Mouse (Mus musculus) intestine, embryonic 15.5 days (tissue): ENCODE measurements at regions not wholly inside any gene's neighbourhood (a gene's known extent, or its start where the extent isn't known, plus 50 kb on each side); places are given as distances from the start of the nearest gene placed in this dataset.
"Not testable (repeated sequence)": the region's sequence is repeated elsewhere in the genome, so short reads cannot be mapped to it uniquely, and the experiment has no call there.

Experiments
- ATAC-seq: fragments of 200-750 bp; cut with Nextera tagmentation; 2 replicates; pipeline ENCODE4 v1.8.0; 2017; ENCODE audit warnings: moderate TSS enrichment, moderate library complexity
- H3K27ac ChIP-seq: fragments of 300-500 bp; sonication (generic); 2 replicates; pipeline ENCODE4 v1.5.1; 2015; ENCODE audit warnings: mild to moderate bottlenecking, inconsistent platforms
- H3K27me3 ChIP-seq: fragments of 300-500 bp; sonication (generic); replicated peaks from 2 replicates; pipeline ENCODE4 v1.6.1; 2015; ENCODE audit warnings: inconsistent platforms
- H3K36me3 ChIP-seq: fragments of 300-500 bp; sonication (generic); 2 replicates; pipeline ENCODE4 v1.6.1; 2015; ENCODE audit warnings: inconsistent platforms
- H3K4me1 ChIP-seq: fragments of 300-500 bp; sonication (generic); replicated peaks from 2 replicates; pipeline ENCODE4 v1.6.1; 2015; ENCODE audit warnings: inconsistent platforms
- H3K4me2 ChIP-seq: fragments of 300-500 bp; sonication (generic); replicated peaks from 2 replicates; pipeline ENCODE4 v1.6.1; 2015; ENCODE audit warnings: mild to moderate bottlenecking, inconsistent platforms
- H3K4me3 ChIP-seq: fragments of 300-500 bp; sonication (generic); replicated peaks from 2 replicates; pipeline ENCODE4 v1.5.1; 2015; ENCODE audit warnings: inconsistent platforms
- H3K9ac ChIP-seq: fragments of 300-500 bp; sonication (generic); 2 replicates; pipeline ENCODE4 v1.6.1; 2015; ENCODE audit warnings: inconsistent platforms
- H3K9me3 ChIP-seq: fragments of 300-500 bp; sonication (generic); 2 replicates; pipeline ENCODE4 v1.6.1; 2016; ENCODE audit warnings: inconsistent platforms
- WGBS: fragments of 180-500 bp; shearing (Covaris S2); methylation state at CpG from one replicate; pipeline ENCODE4 v1.1.7; 2015; 5-methylcytosine and 5-hydroxymethylcytosine counted together

DNA sequence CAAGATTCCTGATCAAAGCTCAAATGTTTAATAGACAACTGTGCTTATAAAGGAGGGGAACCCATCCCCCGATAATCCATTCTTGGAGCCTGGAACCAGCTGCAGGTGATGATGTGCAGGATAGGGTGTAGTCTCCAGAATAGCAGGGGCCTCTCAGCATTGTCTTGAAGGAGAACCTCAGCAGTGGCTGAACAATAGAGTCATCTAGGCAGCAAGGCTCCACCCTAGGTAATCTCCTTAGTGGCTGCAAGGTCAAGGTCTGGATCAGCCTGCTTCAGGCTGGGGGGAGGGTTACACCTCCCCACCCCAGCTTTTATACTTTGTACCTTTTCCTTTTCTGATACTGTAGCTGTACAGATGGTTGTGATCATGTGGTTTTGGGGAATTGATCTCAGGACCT is 116.8 kb upstream of the Mettl4 start:
- Histone ChIP-seq H3K9ac (no peak overlapping the region), H3K36me3 (no peaks in the 10 kb centered on the region), H3K9me3 (no peaks in the 10 kb centered on the region)

DNA sequence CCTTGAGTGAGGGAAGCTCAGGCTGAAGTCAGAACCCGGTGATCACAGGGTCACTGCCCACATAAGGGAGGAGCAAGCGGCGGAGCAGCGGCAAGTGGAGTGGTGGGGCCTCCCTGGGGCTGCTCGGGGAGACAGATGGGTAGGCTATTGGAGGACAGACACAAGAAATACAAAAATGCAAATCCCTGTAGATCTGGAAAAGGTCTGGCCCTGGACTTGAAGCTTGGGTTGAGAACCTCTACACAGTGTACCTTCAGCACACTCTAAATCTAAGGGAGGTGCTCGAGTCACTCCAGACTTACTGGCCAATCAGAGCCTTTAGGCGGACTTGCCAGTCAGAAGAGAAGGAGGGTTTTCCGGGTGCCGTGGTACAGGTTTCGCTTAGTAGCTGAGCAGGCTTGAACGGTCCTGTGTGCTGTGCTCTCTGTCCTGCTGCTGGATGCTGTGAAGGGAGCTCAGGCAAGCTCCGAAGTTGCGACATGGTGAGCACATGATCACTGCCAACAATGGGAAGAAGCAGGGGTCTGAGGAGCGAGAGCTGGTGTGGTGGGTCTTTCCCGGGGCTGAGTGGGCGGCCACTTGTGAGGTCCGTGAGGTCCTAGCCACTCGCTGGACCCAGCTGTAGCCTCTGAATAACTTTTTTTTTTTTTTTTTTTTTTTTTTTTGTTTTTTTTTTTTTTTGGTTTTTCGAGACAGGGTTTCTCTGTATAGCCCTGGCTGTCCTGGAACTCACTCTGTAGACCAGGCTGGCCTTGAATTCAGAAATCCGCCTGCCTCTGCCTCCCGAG is 114.9 kb upstream of the Mettl4 start:
- peak overlapping the region; percentile 49 for H3K9ac ChIP-seq
- peak; percentile 99 for ATAC-seq
- H3K27me3 ChIP-seq, H3K4me1 ChIP-seq, H3K9me3 ChIP-seq, H3K36me3 ChIP-seq: not testable (repeated sequence)
- H3K27ac ChIP-seq, result peak overlapping the region; percentile 72
- 8% methylated on average over 20 of the region's 21 CpGs for WGBS
- H3K4me2 ChIP-seq, result peak overlapping the region; percentile 64
- H3K4me3 ChIP-seq, result peak overlapping the region; percentile 52

More for the DNA sequence above, 116.8 kb upstream of the Mettl4 start:
- no peak overlapping the region for H3K4me3 ChIP-seq
- H3K27ac ChIP-seq, result no peak overlapping the region
- H3K4me1 ChIP-seq, result no peaks in the 10 kb centered on the region
- ATAC-seq, result no peak
- H3K27me3 ChIP-seq, result no peaks in the 10 kb centered on the region
- H3K4me2 ChIP-seq, result no peak overlapping the region
- WGBS, result 95% methylated on average over 1 of the region's 1 CpGs

DNA sequence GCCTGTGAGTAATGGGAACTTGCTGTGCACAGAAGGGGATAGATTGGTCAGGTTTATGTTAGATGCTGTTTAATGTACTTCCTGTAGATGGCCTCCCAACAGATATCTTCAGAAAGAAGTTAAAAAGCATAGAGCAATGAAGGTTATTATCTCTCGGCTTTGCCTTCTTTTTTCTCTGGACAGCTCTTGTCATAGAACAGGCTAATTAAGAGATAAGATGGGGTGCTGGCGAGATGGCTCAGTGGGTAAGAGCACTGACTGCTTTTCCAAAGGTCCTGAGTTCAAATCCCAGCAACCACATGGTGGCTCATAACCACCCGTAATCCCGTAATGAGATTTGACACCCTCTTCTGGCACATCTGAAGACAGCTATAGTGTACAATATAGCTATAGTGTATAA is 104.9 kb upstream of the Mettl4 start:
- H3K36me3 ChIP-seq, H3K9ac ChIP-seq, H3K4me2 ChIP-seq, H3K27ac ChIP-seq, H3K4me3 ChIP-seq, H3K9me3 ChIP-seq, H3K4me1 ChIP-seq, ATAC-seq, H3K27me3 ChIP-seq: not testable (repeated sequence)
- WGBS, result 88% methylated on average over 4 of the region's 4 CpGs

DNA sequence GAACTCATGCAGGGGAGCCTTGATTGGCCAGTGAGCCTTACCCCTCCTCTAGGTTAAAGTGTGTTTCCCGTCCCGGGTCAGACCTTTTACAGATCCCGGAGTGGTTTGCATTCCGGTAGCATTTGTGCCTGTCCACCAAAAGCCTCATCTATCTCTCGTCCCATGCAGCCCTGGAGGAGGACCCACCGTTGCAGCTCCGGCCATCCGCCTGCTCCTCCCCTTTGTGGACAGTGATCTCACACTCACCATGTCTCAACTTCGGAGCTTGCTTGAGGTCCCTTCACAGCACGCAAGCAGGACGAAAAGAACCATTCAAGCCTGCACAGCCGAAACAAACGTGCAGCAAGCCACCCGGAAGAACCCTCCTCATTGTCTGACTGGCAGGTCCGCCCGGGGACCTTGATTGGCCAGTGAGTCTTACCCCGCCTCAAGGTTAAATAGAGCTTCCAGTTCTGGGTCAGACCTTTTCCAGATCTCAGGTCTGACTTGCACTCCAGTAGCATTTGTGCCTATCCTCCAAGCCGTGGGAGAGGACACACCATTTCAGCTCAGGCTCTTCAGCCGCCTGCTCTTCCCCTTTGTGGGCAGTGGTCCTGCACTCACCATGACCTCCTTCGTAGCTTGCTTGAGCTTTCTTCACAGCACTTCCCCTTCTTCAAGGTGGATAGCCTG is 84.8 kb upstream of the Mettl4 start:
- Histone ChIP-seq H3K27ac (peak overlapping the region; percentile 91), H3K9me3 (no peaks in the 10 kb centered on the region), H3K4me1 (no peaks in the 10 kb centered on the region; the same call in 1 of the 2 replicates), H3K4me2 (peak overlapping the region; percentile 78), H3K9ac (peak overlapping the region; percentile 70), H3K27me3 (no peaks in the 10 kb centered on the region), H3K4me3 (peak overlapping the region; percentile 69), H3K36me3 (no peaks in the 10 kb centered on the region)
- WGBS, result under 1% methylated on average over 20 of the region's 20 CpGs
- ATAC-seq, result peak; percentile 99

DNA sequence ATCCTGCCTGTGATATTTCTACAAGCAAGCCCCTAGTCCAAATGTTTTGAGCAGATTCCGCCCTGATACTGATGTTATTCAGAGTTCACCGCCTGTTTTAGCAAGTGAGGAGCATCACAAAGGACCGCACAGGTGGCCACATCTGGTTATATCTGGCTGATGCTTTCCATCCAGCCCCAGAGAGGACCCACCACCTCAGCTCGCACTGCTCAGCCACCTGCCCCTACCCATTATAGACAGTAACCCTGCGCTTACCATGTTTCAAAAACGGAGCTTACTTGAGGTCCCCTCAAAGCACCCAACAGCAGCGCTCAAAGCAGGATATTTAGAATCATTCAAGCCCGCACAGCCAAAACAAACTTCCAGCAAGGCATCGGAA is 84.2 kb upstream of the Mettl4 start:
- peak overlapping the region; percentile 69 for H3K4me3 ChIP-seq
- H3K27ac ChIP-seq, result peak overlapping the region; percentile 91
- ATAC-seq, H3K4me1 ChIP-seq, H3K27me3 ChIP-seq, H3K36me3 ChIP-seq, H3K9me3 ChIP-seq: not testable (repeated sequence)
- peak overlapping the region; percentile 78 for H3K4me2 ChIP-seq
- H3K9ac ChIP-seq, result peak overlapping the region; percentile 70
- 4% methylated on average over 9 of the region's 9 CpGs for WGBS

DNA sequence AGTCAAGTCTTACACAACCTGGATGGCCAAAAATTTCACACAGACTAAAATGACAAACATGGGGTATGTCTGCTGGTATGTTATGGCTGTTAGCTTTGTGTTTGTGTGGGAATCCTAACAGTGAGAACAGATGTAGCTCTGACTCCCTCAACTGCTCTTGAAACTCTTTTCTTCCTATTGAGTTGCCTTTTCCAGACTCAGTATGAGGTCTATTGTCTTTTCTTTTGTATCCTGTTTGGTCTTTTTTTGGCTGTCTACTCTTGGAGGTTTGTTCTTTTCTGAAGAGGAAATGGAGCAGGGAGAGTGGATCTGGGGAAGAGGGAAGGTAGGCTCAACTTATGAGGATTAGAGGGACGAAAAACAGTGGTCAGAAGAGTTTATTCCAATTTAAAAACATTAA is 76.6 kb upstream of the Mettl4 start:
- not testable (repeated sequence) for ATAC-seq

DNA sequence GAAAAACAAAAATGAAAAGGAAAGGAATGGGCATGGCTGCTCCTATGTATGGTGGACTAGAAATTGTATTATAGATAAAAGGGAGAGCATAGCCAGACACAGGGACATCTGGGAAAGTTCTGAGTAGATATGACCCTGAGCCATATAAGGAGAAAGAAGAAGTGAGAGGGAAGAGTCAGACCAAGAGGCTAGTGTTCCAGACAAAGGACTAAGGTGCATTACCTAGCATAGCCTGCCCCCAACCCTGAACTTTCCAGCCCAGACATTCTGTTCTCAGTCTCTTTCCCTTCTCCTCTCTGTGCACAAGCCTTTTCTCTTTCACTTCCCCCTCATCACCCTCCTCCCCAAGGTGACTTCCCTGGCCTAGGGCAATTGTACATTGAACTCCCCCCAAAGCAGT is 58.9 kb upstream of the Mettl4 start:
- no peaks in the 10 kb centered on the region for H3K4me1 ChIP-seq
- H3K9ac ChIP-seq, result no peak overlapping the region
- H3K36me3 ChIP-seq, result no peaks in the 10 kb centered on the region
- H3K27ac ChIP-seq, result no peak overlapping the region
- no peak overlapping the region for H3K4me3 ChIP-seq
- H3K9me3 ChIP-seq, result no peaks in the 10 kb centered on the region
- H3K27me3 ChIP-seq, result no peaks in the 10 kb centered on the region
- no peak for ATAC-seq
- no peak overlapping the region for H3K4me2 ChIP-seq

More for the DNA sequence above, 76.6 kb upstream of the Mettl4 start:
- H3K36me3 ChIP-seq, H3K27ac ChIP-seq, H3K4me1 ChIP-seq, H3K9ac ChIP-seq, H3K9me3 ChIP-seq, H3K27me3 ChIP-seq, H3K4me3 ChIP-seq, H3K4me2 ChIP-seq: not testable (repeated sequence)
- 87% methylated on average over 1 of the region's 1 CpGs for WGBS
